Mouse (Mus musculus): ENCODE measurements around the gene Tgfb1i1. TPM values are rescaled to one million over a fixed set of nuclear protein-coding genes. Genes with fewer than 3 reads are reported as not detected.

The Tgfb1i1 gene
- polyA plus RNA-seq, 1 experiment from 2014 or later = 18.5 TPM

- peak; percentile 100 for DNase-seq (ENCODE audit: low spot score)
- Histone ChIP-seq H3K27me3 (ENCODE audit: control insufficient read depth, insufficient read depth, low read length) (no peaks in the 10 kb centered on the region), H3K27ac (replicated peaks; ENCODE audit: low read depth, low read length) (peak within 1 kb of the TSS; percentile 91), H3K4me2 (ENCODE audit: low read depth, low read length) (peak within 1 kb of the TSS; percentile 73), H3K4me3 (ENCODE audit: low read depth, low read length) (peak within 1 kb of the TSS; percentile 63), H3K36me3 (replicated peaks; ENCODE audit: control insufficient read depth, insufficient read depth, low read depth, low read length) (no peaks in the 10 kb centered on the region), H3K9me3 (replicated peaks; ENCODE audit: control insufficient read depth, low read length) (no peaks in the 10 kb centered on the region), H3K4me1 (ENCODE audit: control insufficient read depth, insufficient read depth, low read length) (no peaks in the 10 kb centered on the region), H3K9ac (replicated peaks; ENCODE audit: low read length) (peak within 1 kb of the TSS; percentile 85)
- WGBS = under 1% methylated on average over 70 of the region's 72 CpGs
- peak; percentile 89 for ATAC-seq (replicated peaks; ENCODE audit: insufficient number of reproducible peaks, low FRiP score, low TSS enrichment, low read depth)
Observed at GRCm38 (mm10) chr7:128237927-128238778, 8.5 kb upstream of the Tgfb1i1 start, which contains the start of gene 9130023H24Rik. TSS of gene 9130023H24Rik (minus strand) at chr7:128238031.

GRCm38 (mm10) chr7:128238991-128239390, 7.6 kb upstream of the Tgfb1i1 start:
- peak; percentile 71 for DNase-seq (ENCODE audit: low spot score)
- Histone ChIP-seq H3K4me1 (ENCODE audit: control insufficient read depth, insufficient read depth, low read length) (no peaks in the 10 kb centered on the region), H3K36me3 (replicated peaks; ENCODE audit: control insufficient read depth, insufficient read depth, low read depth, low read length) (no peaks in the 10 kb centered on the region), H3K4me2 (ENCODE audit: low read depth, low read length) (peak overlapping the region; percentile 55; the same call in 1 of the 2 replicates), H3K4me3 (ENCODE audit: low read depth, low read length) (peak overlapping the region; percentile 36; the same call in 1 of the 2 replicates), H3K9ac (replicated peaks; ENCODE audit: low read length) (no peak overlapping the region; the same call in 1 of the 2 replicates), H3K9me3 (replicated peaks; ENCODE audit: control insufficient read depth, low read length) (no peaks in the 10 kb centered on the region), H3K27ac (replicated peaks; ENCODE audit: low read depth, low read length) (0 out of 2 replicates have a peak overlapping the region, but pooled peaks have one; percentile 28), H3K27me3 (ENCODE audit: control insufficient read depth, insufficient read depth, low read length) (no peaks in the 10 kb centered on the region)
- no peak for ATAC-seq (replicated peaks; ENCODE audit: insufficient number of reproducible peaks, low FRiP score, low TSS enrichment, low read depth)
- 23% methylated on average over 4 of the region's 4 CpGs for WGBS

GRCm38 (mm10) chr7:128240131-128240784, 6.4 kb upstream of the Tgfb1i1 start:
- no peak for DNase-seq (ENCODE audit: low spot score)
- Histone ChIP-seq H3K4me2 (ENCODE audit: low read depth, low read length) (no peak overlapping the region), H3K9me3 (replicated peaks; ENCODE audit: control insufficient read depth, low read length) (no peaks in the 10 kb centered on the region), H3K27me3 (ENCODE audit: control insufficient read depth, insufficient read depth, low read length) (no peaks in the 10 kb centered on the region), H3K9ac (replicated peaks; ENCODE audit: low read length) (no peak overlapping the region), H3K4me3 (ENCODE audit: low read depth, low read length) (no peak overlapping the region), H3K36me3 (replicated peaks; ENCODE audit: control insufficient read depth, insufficient read depth, low read depth, low read length) (no peaks in the 10 kb centered on the region; the same call in 1 of the 2 replicates), H3K27ac (replicated peaks; ENCODE audit: low read depth, low read length) (no peak overlapping the region), H3K4me1 (ENCODE audit: control insufficient read depth, insufficient read depth, low read length) (no peaks in the 10 kb centered on the region)
- ATAC-seq (replicated peaks; ENCODE audit: insufficient number of reproducible peaks, low FRiP score, low TSS enrichment, low read depth) = no peak
- 93% methylated on average over 27 of the region's 27 CpGs for WGBS

GRCm38 (mm10) chr7:128242331-128242730, 4.3 kb upstream of the Tgfb1i1 start:
- H3K27ac ChIP-seq (replicated peaks; ENCODE audit: low read depth, low read length) = no peak overlapping the region
- no peaks in the 10 kb centered on the region for H3K4me1 ChIP-seq (ENCODE audit: control insufficient read depth, insufficient read depth, low read length)
- 94% methylated on average over 16 of the region's 16 CpGs for WGBS
- no peaks in the 10 kb centered on the region for H3K27me3 ChIP-seq (ENCODE audit: control insufficient read depth, insufficient read depth, low read length)
- H3K4me2 ChIP-seq (ENCODE audit: low read depth, low read length) = no peak overlapping the region
- no peak overlapping the region for H3K9ac ChIP-seq (replicated peaks; ENCODE audit: low read length)
- H3K9me3 ChIP-seq (replicated peaks; ENCODE audit: control insufficient read depth, low read length) = no peaks in the 10 kb centered on the region
- no peak overlapping the region for H3K4me3 ChIP-seq (ENCODE audit: low read depth, low read length)
- ATAC-seq (replicated peaks; ENCODE audit: insufficient number of reproducible peaks, low FRiP score, low TSS enrichment, low read depth) (no peak), DNase-seq (ENCODE audit: low spot score) (no peak)
- no peaks in the 10 kb centered on the region; the same call in 1 of the 2 replicates for H3K36me3 ChIP-seq (replicated peaks; ENCODE audit: control insufficient read depth, insufficient read depth, low read depth, low read length)

- 35% methylated on average over 10 of the region's 10 CpGs for WGBS
- H3K9ac ChIP-seq (replicated peaks; ENCODE audit: low read length) = no peak overlapping the region
- DNase-seq (ENCODE audit: low spot score) = no peak
Observed at GRCm38 (mm10) chr7:128243921-128244320, 2.7 kb upstream of the Tgfb1i1 start.

GRCm38 (mm10) chr7:128244410-128245025, 2.1 kb upstream of the Tgfb1i1 start:
- no peak overlapping the region for H3K9ac ChIP-seq (replicated peaks; ENCODE audit: low read length)
- no peak overlapping the region for H3K4me3 ChIP-seq (ENCODE audit: low read depth, low read length)
- H3K27ac ChIP-seq (replicated peaks; ENCODE audit: low read depth, low read length) = no peak overlapping the region
- 85% methylated on average over 18 of the region's 18 CpGs for WGBS
- H3K4me2 ChIP-seq (ENCODE audit: low read depth, low read length) = no peak overlapping the region
- DNase-seq (ENCODE audit: low spot score) (no peak), ATAC-seq (replicated peaks; ENCODE audit: insufficient number of reproducible peaks, low FRiP score, low TSS enrichment, low read depth) (no peak)
- H3K9me3 ChIP-seq (replicated peaks; ENCODE audit: control insufficient read depth, low read length) = no peaks in the 10 kb centered on the region
- no peaks in the 10 kb centered on the region; the same call in 1 of the 2 replicates for H3K36me3 ChIP-seq (replicated peaks; ENCODE audit: control insufficient read depth, insufficient read depth, low read depth, low read length)
- no peaks in the 10 kb centered on the region for H3K27me3 ChIP-seq (ENCODE audit: control insufficient read depth, insufficient read depth, low read length)
- no peaks in the 10 kb centered on the region for H3K4me1 ChIP-seq (ENCODE audit: control insufficient read depth, insufficient read depth, low read length)

More at GRCm38 (mm10) chr7:128243921-128244320, 2.7 kb upstream of the Tgfb1i1 start:
- Histone ChIP-seq H3K4me1 (ENCODE audit: control insufficient read depth, insufficient read depth, low read length) (no peaks in the 10 kb centered on the region), H3K27ac (replicated peaks; ENCODE audit: low read depth, low read length) (no peak overlapping the region), H3K27me3 (ENCODE audit: control insufficient read depth, insufficient read depth, low read length) (no peaks in the 10 kb centered on the region), H3K36me3 (replicated peaks; ENCODE audit: control insufficient read depth, insufficient read depth, low read depth, low read length) (no peaks in the 10 kb centered on the region; the same call in 1 of the 2 replicates), H3K9me3 (replicated peaks; ENCODE audit: control insufficient read depth, low read length) (no peaks in the 10 kb centered on the region), H3K4me2 (ENCODE audit: low read depth, low read length) (no peak overlapping the region), H3K4me3 (ENCODE audit: low read depth, low read length) (no peak overlapping the region)
- no peak for ATAC-seq (replicated peaks; ENCODE audit: insufficient number of reproducible peaks, low FRiP score, low TSS enrichment, low read depth)

- DNase-seq (ENCODE audit: low spot score) (no peak), ATAC-seq (replicated peaks; ENCODE audit: insufficient number of reproducible peaks, low FRiP score, low TSS enrichment, low read depth) (no peak)
- no peaks in the 10 kb centered on the region for H3K9me3 ChIP-seq (replicated peaks; ENCODE audit: control insufficient read depth, low read length)
- H3K4me2 ChIP-seq (ENCODE audit: low read depth, low read length) = no peak overlapping the region
- H3K9ac ChIP-seq (replicated peaks; ENCODE audit: low read length) = no peak overlapping the region
- no peaks in the 10 kb centered on the region for H3K27me3 ChIP-seq (ENCODE audit: control insufficient read depth, insufficient read depth, low read length)
- no peaks in the 10 kb centered on the region; the same call in 1 of the 2 replicates for H3K36me3 ChIP-seq (replicated peaks; ENCODE audit: control insufficient read depth, insufficient read depth, low read depth, low read length)
- no peaks in the 10 kb centered on the region for H3K4me1 ChIP-seq (ENCODE audit: control insufficient read depth, insufficient read depth, low read length)
- 79% methylated on average over 4 of the region's 4 CpGs for WGBS
- no peak overlapping the region for H3K27ac ChIP-seq (replicated peaks; ENCODE audit: low read depth, low read length)
- H3K4me3 ChIP-seq (ENCODE audit: low read depth, low read length) = no peak overlapping the region
Observed at GRCm38 (mm10) chr7:128245547-128245946, 1.1 kb upstream of the Tgfb1i1 start.
